Mouse (Mus musculus) small intestine, adult 2 months (tissue): ENCODE data around the gene Fam169a.
"Not testable (repeated sequence)": the region's sequence is repeated elsewhere in the genome, so short reads cannot be mapped to it uniquely, and the experiment has no call there.

ENCODE experiments used
- CTCF ChIP-seq: fragments of 200-500 bp; IDR thresholded peaks from 2 replicates; pipeline ENCODE4 v1.5.1; 2012; ENCODE audit warnings: low read depth, mild to moderate bottlenecking, control low read depth, inconsistent platforms, low read length, moderate library complexity, mixed read lengths; ENCODE audit not compliant: insufficient replicate concordance, insufficient read length; ENCODE audit errors: extremely low read depth
- POLR2A ChIP-seq: fragments of 200-500 bp; IDR thresholded peaks from 2 replicates; pipeline ENCODE4 v1.6.1; 2012; ENCODE audit warnings: low read depth, mild to moderate bottlenecking, control low read depth, inconsistent platforms, low read length, moderate library complexity

GRCm38 (mm10) chr13:97130413-97130812, 63.3 kb downstream of the Fam169a start:
- not testable (repeated sequence) for TF ChIP-seq CTCF, POLR2A
